Comparison of ENCODE assay signal across 14 mouse cellular contexts in the genomic region with DNA sequence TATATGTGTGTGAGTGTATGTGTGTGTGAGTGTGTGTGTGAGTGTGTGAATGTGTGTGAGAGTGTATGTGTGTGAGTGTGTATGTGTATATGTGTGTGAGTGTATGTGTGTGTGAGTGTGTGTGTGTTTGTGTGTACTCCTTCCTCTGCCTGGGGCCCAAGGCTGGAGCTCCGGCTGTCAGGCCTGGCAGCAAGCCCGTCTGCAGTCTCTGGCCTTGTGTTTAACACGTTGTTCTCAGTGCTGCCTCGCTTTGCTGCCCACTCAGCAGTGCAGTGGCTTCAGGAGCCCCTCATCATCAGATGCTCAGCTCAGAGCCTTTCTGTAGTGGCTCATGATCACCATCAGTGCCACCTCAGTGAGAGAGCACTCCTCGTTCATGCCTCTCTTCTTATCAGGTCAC.
DNase-seq lines count a peak whose midpoint lies in the region; ATAC-seq and TF ChIP-seq lines count a peak whose summit lies in the region.
"Had no signal": no experiment of that assay in that cellular context is flagged by ENCODE, and none has a peak within 500 bp of the region (broad histone marks: within the 10 kb centered on the region; RNA-seq: fewer than 3 reads in every experiment).

No protein-coding gene starts in this region.

- no peak overlapping the region for H3K27ac ChIP-seq in lung, embryonic 14.5 days (ENCODE audit: low read depth)
- no peak overlapping the region for H3K27ac ChIP-seq in lung, postnatal 0 days (ENCODE audit: low read length)
- H3K27ac ChIP-seq in kidney, embryonic 14.5 days (ENCODE audit: low read depth, low read length), result no peak overlapping the region

- ATAC-seq in lung, embryonic 14.5 days (ENCODE audit: insufficient read depth), result 0 out of 2 replicates have a peak, but pooled peaks have one; percentile 41
- ATAC-seq in lung, postnatal 0 days, result no peak
- no peak for ATAC-seq in kidney, embryonic 14.5 days (ENCODE audit: low FRiP score, low TSS enrichment)

- H3K9ac ChIP-seq in lung, embryonic 14.5 days, result no peak overlapping the region
- H3K9ac ChIP-seq in lung, postnatal 0 days (replicated peaks; ENCODE audit: low read depth), result no peak overlapping the region
- H3K9ac ChIP-seq in kidney, embryonic 14.5 days (ENCODE audit: low read depth, low read length), result no peak overlapping the region

- no peak for TF ChIP-seq CTCF in lung, embryonic 14.5 days (IDR thresholded peaks at IDR 0.05; ENCODE audit: low read depth)
- TF ChIP-seq CTCF in lung, postnatal 0 days (IDR thresholded peaks at IDR 0.05), result no peak

- TF ChIP-seq EP300 in lung, postnatal 0 days (IDR thresholded peaks at IDR 0.05), result no peak

- H3K9me3 ChIP-seq in lung, embryonic 14.5 days (ENCODE audit: low read depth, low read length), result no peaks in the 10 kb centered on the region
- no peaks in the 10 kb centered on the region for H3K9me3 ChIP-seq in lung, postnatal 0 days (ENCODE audit: low read length)
- no peaks in the 10 kb centered on the region for H3K9me3 ChIP-seq in kidney, embryonic 14.5 days (ENCODE audit: control insufficient read depth, low read length)
- H3K9me3 ChIP-seq: G1E had no signal

- DNase-seq in adrenal gland, postnatal 14 days, result peak; percentile 54
- no peak for DNase-seq in adrenal gland, adult 18-20 months (ENCODE audit: low spot score in 2 of 2)
- DNase-seq in lung, embryonic 14.5 days, result peak; percentile 55
- no peak for DNase-seq in lung, postnatal 0 days (ENCODE audit: low spot score)
- DNase-seq in adrenal gland, postnatal 25 days, result peak; percentile 32
- DNase-seq in cerebellum, postnatal 14 days, result peak; percentile 83 to 86
- DNase-seq in B cell, adult 2 months, result no peak
- DNase-seq: gastrocnemius, postnatal 14 days; kidney, adult 11 months; thymus, postnatal 14 days had no signal

- WGBS in lung, embryonic 14.5 days, result 37% methylated on average over 5 of the region's 5 CpGs
- WGBS in lung, postnatal 0 days, result 47% methylated on average over 5 of the region's 5 CpGs
- WGBS in kidney, embryonic 14.5 days, result 80% methylated on average over 5 of the region's 5 CpGs

- no peaks in the 10 kb centered on the region for H3K27me3 ChIP-seq in lung, embryonic 14.5 days (ENCODE audit: insufficient read depth, low read length)
- no peaks in the 10 kb centered on the region for H3K27me3 ChIP-seq in lung, postnatal 0 days (replicated peaks; ENCODE audit: insufficient read depth, low read length)
- H3K27me3 ChIP-seq in kidney, embryonic 14.5 days (ENCODE audit: control insufficient read depth, insufficient read depth, low read length), result no peaks in the 10 kb centered on the region
- H3K27me3 ChIP-seq: megakaryocyte, embryonic 14.5 days had no signal

- no peaks in the 10 kb centered on the region for H3K36me3 ChIP-seq in lung, embryonic 14.5 days (ENCODE audit: insufficient read depth)
- H3K36me3 ChIP-seq in lung, postnatal 0 days (ENCODE audit: insufficient read depth, low read length), result no peaks in the 10 kb centered on the region
- H3K36me3 ChIP-seq in kidney, embryonic 14.5 days (ENCODE audit: control insufficient read depth, insufficient read depth, low read length), result no peaks in the 10 kb centered on the region
- H3K36me3 ChIP-seq: G1E had no signal

- no peak overlapping the region for H3K4me3 ChIP-seq in lung, embryonic 14.5 days (ENCODE audit: low read depth, low read length)
- H3K4me3 ChIP-seq in lung, postnatal 0 days (ENCODE audit: low read depth, low read length), result no peak overlapping the region
- no peak overlapping the region for H3K4me3 ChIP-seq in kidney, embryonic 14.5 days (ENCODE audit: low read length)
- H3K4me3 ChIP-seq: erythroblast, embryonic 14.5 days; megakaryocyte, embryonic 14.5 days had no signal

- H3K4me1 ChIP-seq in lung, embryonic 14.5 days (ENCODE audit: insufficient read depth), result no peaks in the 10 kb centered on the region
- H3K4me1 ChIP-seq in lung, postnatal 0 days (ENCODE audit: insufficient read depth, low read depth, low read length), result no peaks in the 10 kb centered on the region
- H3K4me1 ChIP-seq in kidney, embryonic 14.5 days (ENCODE audit: control insufficient read depth, insufficient read depth, low read length), result no peaks in the 10 kb centered on the region

- no peak overlapping the region for H3K4me2 ChIP-seq in lung, embryonic 14.5 days
- H3K4me2 ChIP-seq in lung, postnatal 0 days (replicated peaks; ENCODE audit: low read depth, low read length), result no peak overlapping the region
- no peak overlapping the region for H3K4me2 ChIP-seq in kidney, embryonic 14.5 days (replicated peaks; ENCODE audit: low read depth, low read length)

Comparison
In these comparisons a context has a peak if more than half of its experiments do, and no peak if none do; other contexts are left out.
1. DNase-seq: peak in adrenal gland, postnatal 14 days (single experiment), lung, embryonic 14.5 days (single experiment), adrenal gland, postnatal 25 days (single experiment) and cerebellum, postnatal 14 days (2 of 2); none in adrenal gland, adult 18-20 months (0 of 2), lung, postnatal 0 days (single experiment) and B cell, adult 2 months (0 of 2).